Mouse (Mus musculus) liver, embryonic 14.5 days (tissue): ENCODE data around the gene Banf2. TPM values are rescaled to one million over a fixed set of nuclear protein-coding genes. Genes with fewer than 3 reads are reported as not detected.

Experiments used
- ATAC-seq: fragments of 200-750 bp; cut with Nextera tagmentation; 2 replicates; pipeline ENCODE4 v1.8.0; 2017; ENCODE audit warnings: moderate number of reproducible peaks, mild to moderate bottlenecking, moderate library complexity; ENCODE audit not compliant: insufficient read depth
- DNase-seq, 3 experiments: peaks; one replicate each; pipeline ENCODE4 v3.0.0-alpha.2; 2012 to 2013; ENCODE audit warnings: low read depth in 3 of 3, low spot score in 3 of 3
- H3K27ac ChIP-seq: fragments of 300-500 bp; sonication (generic); 2 replicates; pipeline ENCODE4 v1.5.1; 2014; ENCODE audit warnings: moderate library complexity, mild to moderate bottlenecking, control low read depth, inconsistent platforms
- H3K27me3 ChIP-seq: fragments of 300-500 bp; sonication (generic); 2 replicates; pipeline ENCODE4 v1.6.1; 2014; ENCODE audit warnings: mild to moderate bottlenecking, low read length, moderate library complexity; ENCODE audit not compliant: control insufficient read depth, insufficient read depth
- H3K36me3 ChIP-seq: fragments of 300-500 bp; sonication (generic); replicated peaks from 2 replicates; pipeline ENCODE4 v1.6.1; 2014; ENCODE audit warnings: low read depth; ENCODE audit not compliant: control insufficient read depth, insufficient read depth
- H3K4me1 ChIP-seq, 2 experiments: fragments of 200-500 bp in 1 of 2; fragments of 300-500 bp in 1 of 2; sonication (generic) in 1 of 2; replicated peaks; 2 replicates each; pipeline ENCODE4 v1.6.1; 2012 to 2014; ENCODE audit warnings: antibody characterized with exemption in 1 of 2, inconsistent platforms in 1 of 2, low read length in 1 of 2; ENCODE audit not compliant: control insufficient read depth in 2 of 2, insufficient read depth in 2 of 2
- H3K4me2 ChIP-seq: fragments of 300-500 bp; sonication (generic); 2 replicates; pipeline ENCODE4 v1.6.1; 2014; ENCODE audit warnings: low read depth, mild to moderate bottlenecking, control low read depth, moderate library complexity
- H3K4me3 ChIP-seq, 2 experiments: fragments of 200-500 bp in 1 of 2; fragments of 300-500 bp in 1 of 2; sonication (generic) in 1 of 2; 2 replicates each; pipeline ENCODE4 v1.5.1; 2012 to 2014; ENCODE audit warnings: low read depth in 2 of 2, low read length in 2 of 2, mild to moderate bottlenecking in 2 of 2, control low read depth in 1 of 2, inconsistent platforms in 1 of 2, moderate library complexity in 1 of 2; ENCODE audit not compliant: insufficient read depth in 1 of 2
- H3K9ac ChIP-seq: fragments of 300-500 bp; sonication (generic); replicated peaks from 2 replicates; pipeline ENCODE4 v1.6.1; 2014; ENCODE audit warnings: mild to moderate bottlenecking, control low read depth, moderate library complexity
- H3K9me3 ChIP-seq: fragments of 300-500 bp; sonication (generic); 2 replicates; pipeline ENCODE4 v1.6.1; 2016; ENCODE audit warnings: low read length, mixed read lengths; ENCODE audit not compliant: control insufficient read depth
- CTCF ChIP-seq: IDR thresholded peaks from 2 replicates; pipeline ENCODE4 v1.5.1; 2016; ENCODE audit warnings: antibody characterized with exemption, low read depth, control low read depth
- EP300 ChIP-seq: IDR thresholded peaks from 2 replicates; pipeline ENCODE4 v1.6.1; 2016; ENCODE audit warnings: antibody characterized with exemption, low read depth
- WGBS: fragments of 180-500 bp; shearing (Covaris S2); extraction: QIAGEN DNeasy Blood & Tissue Kit; methylation state at CpG from one replicate; pipeline ENCODE4 v1.1.7; 2014; ENCODE audit not compliant: insufficient replicate concordance; 5-methylcytosine and 5-hydroxymethylcytosine counted together
- polyA plus RNA-seq, 2 experiments: library from polyadenylated mRNA; depleted of rRNA in 1 of 2; stranded (reverse) in 1 of 2; unstranded in 1 of 2; fragments of >200 nt; fragmentation: Nextera tagmentation in 1 of 2; extraction: Ambion mirVana in 1 of 2; gene quantifications; 2 replicates each; pipeline versions ENCODE4 v1.2.1 to v1.2.3; 2012 to 2014

The Banf2 gene
- polyA plus RNA-seq, 2 experiments = not detected

GRCm38 (mm10) chr2:144107374-144107773, 74.5 kb downstream of the Banf2 start:
- H3K27me3 ChIP-seq = no peaks in the 10 kb centered on the region
- no peak for ATAC-seq
- H3K36me3 ChIP-seq = no peaks in the 10 kb centered on the region
- H3K4me3 ChIP-seq = no peak overlapping the region
- no peak overlapping the region for H3K9ac ChIP-seq
- no peaks in the 10 kb centered on the region for H3K4me1 ChIP-seq
- H3K4me2 ChIP-seq = no peak overlapping the region
- TF ChIP-seq CTCF = no peak
- TF ChIP-seq EP300 = no peak
- no peak overlapping the region for H3K27ac ChIP-seq
- WGBS = 68% methylated on average over 5 of the region's 5 CpGs
- no peaks in the 10 kb centered on the region for H3K9me3 ChIP-seq
- DNase-seq = no peak

- WGBS = 56% methylated on average over 2 of the region's 2 CpGs
- H3K4me3 ChIP-seq = no peak overlapping the region
- TF ChIP-seq EP300 (no peak), CTCF (no peak)
- H3K9me3 ChIP-seq = no peaks in the 10 kb centered on the region
- H3K36me3 ChIP-seq = no peaks in the 10 kb centered on the region
- H3K9ac ChIP-seq = no peak overlapping the region
- no peak overlapping the region for H3K27ac ChIP-seq
- ATAC-seq (no peak), DNase-seq (no peak)
- no peaks in the 10 kb centered on the region for H3K27me3 ChIP-seq
- H3K4me1 ChIP-seq = no peaks in the 10 kb centered on the region
- no peak overlapping the region for H3K4me2 ChIP-seq
These were observed 75.0 kb downstream of the Banf2 start for GRCm38 (mm10) chr2:144107810-144108209.

- ATAC-seq (no peak), DNase-seq (no peak)
- Histone ChIP-seq H3K27me3 (no peaks in the 10 kb centered on the region), H3K9me3 (no peaks in the 10 kb centered on the region), H3K9ac (no peak overlapping the region), H3K4me1 (no peaks in the 10 kb centered on the region), H3K4me3 (no peak overlapping the region), H3K4me2 (no peak overlapping the region), H3K36me3 (no peaks in the 10 kb centered on the region), H3K27ac (no peak overlapping the region)
- TF ChIP-seq CTCF = no peak
- TF ChIP-seq EP300 = no peak
- WGBS = 37% methylated on average over 3 of the region's 3 CpGs
These were observed 75.5 kb downstream of the Banf2 start for GRCm38 (mm10) chr2:144108376-144108775.

- no peak overlapping the region for H3K27ac ChIP-seq
- TF ChIP-seq CTCF = no peak
- no peak for TF ChIP-seq EP300
- no peaks in the 10 kb centered on the region for H3K27me3 ChIP-seq
- H3K4me3 ChIP-seq = no peak overlapping the region
- ATAC-seq = no peak
- H3K9ac ChIP-seq = no peak overlapping the region
- WGBS = 63% methylated on average over 7 of the region's 7 CpGs
- no peak overlapping the region for H3K4me2 ChIP-seq
- no peaks in the 10 kb centered on the region for H3K9me3 ChIP-seq
- DNase-seq = no peak
- H3K36me3 ChIP-seq = no peaks in the 10 kb centered on the region
- no peaks in the 10 kb centered on the region for H3K4me1 ChIP-seq
These were observed 79.1 kb downstream of the Banf2 start for GRCm38 (mm10) chr2:144111966-144112365.

- TF ChIP-seq EP300 (no peak), CTCF (no peak)
- H3K4me3 ChIP-seq = no peak overlapping the region
- no peaks in the 10 kb centered on the region for H3K9me3 ChIP-seq
- H3K4me1 ChIP-seq = no peaks in the 10 kb centered on the region
- H3K27ac ChIP-seq = no peak overlapping the region
- H3K9ac ChIP-seq = no peak overlapping the region
- H3K4me2 ChIP-seq = no peak overlapping the region
- H3K36me3 ChIP-seq = no peaks in the 10 kb centered on the region
- ATAC-seq (no peak), DNase-seq (no peak)
- WGBS = 26% methylated on average over 5 of the region's 5 CpGs
- no peaks in the 10 kb centered on the region for H3K27me3 ChIP-seq
These were observed 79.8 kb downstream of the Banf2 start for GRCm38 (mm10) chr2:144112666-144113065.
